Mouse (Mus musculus) embryonic facial prominence, embryonic 11.5 days (tissue): ENCODE measurements at regions not wholly inside any gene's neighbourhood (a gene's known extent, or its start where the extent isn't known, plus 50 kb on each side); places are given as distances from the start of the nearest gene placed in this dataset.
A peak's percentile ranks its signal among the peaks of the same experiment; 100 is the strongest.
"Not testable (repeated sequence)": the region's sequence is repeated elsewhere in the genome, so short reads cannot be mapped to it uniquely, and the experiment has no call there.

Experiments
- ATAC-seq: fragments of 200-750 bp; cut with Nextera tagmentation; replicated peaks from 2 replicates; pipeline ENCODE4 v1.8.0; 2017; ENCODE audit warnings: low read depth; ENCODE audit not compliant: insufficient number of reproducible peaks, low FRiP score, low TSS enrichment
- DNase-seq: peaks from one replicate; pipeline ENCODE4 v3.0.0-alpha.2; 2015; ENCODE audit warnings: low spot score
- H3K27ac ChIP-seq: fragments of 300-500 bp; sonication (generic); replicated peaks from 2 replicates; pipeline ENCODE4 v1.5.1; 2014; ENCODE audit warnings: mild to moderate bottlenecking, low read depth, low read length, control low read depth
- H3K27me3 ChIP-seq: fragments of 300-500 bp; sonication (generic); 2 replicates; pipeline ENCODE4 v1.6.1; 2014; ENCODE audit warnings: mild to moderate bottlenecking, low read length, moderate library complexity, mixed read lengths; ENCODE audit not compliant: control insufficient read depth, insufficient read depth
- H3K36me3 ChIP-seq: fragments of 300-500 bp; sonication (generic); replicated peaks from 2 replicates; pipeline ENCODE4 v1.6.1; 2014; ENCODE audit warnings: low read depth, mild to moderate bottlenecking, low read length, moderate library complexity, mixed read lengths; ENCODE audit not compliant: control insufficient read depth, insufficient read depth
- H3K4me1 ChIP-seq: fragments of 300-500 bp; sonication (generic); 2 replicates; pipeline ENCODE4 v1.6.1; 2014; ENCODE audit warnings: low read length, mixed read lengths; ENCODE audit not compliant: control insufficient read depth, insufficient read depth
- H3K4me2 ChIP-seq: fragments of 300-500 bp; sonication (generic); 2 replicates; pipeline ENCODE4 v1.6.1; 2014; ENCODE audit warnings: low read depth, mild to moderate bottlenecking, control low read depth, low read length, moderate library complexity
- H3K4me3 ChIP-seq: fragments of 300-500 bp; sonication (generic); 2 replicates; pipeline ENCODE4 v1.5.1; 2014; ENCODE audit warnings: low read depth, low read length, control low read depth
- H3K9ac ChIP-seq: fragments of 300-500 bp; sonication (generic); replicated peaks from 2 replicates; pipeline ENCODE4 v1.6.1; 2014; ENCODE audit warnings: mild to moderate bottlenecking, control low read depth, low read length
- H3K9me3 ChIP-seq: fragments of 300-500 bp; sonication (generic); replicated peaks from 2 replicates; pipeline ENCODE4 v1.6.1; 2016; ENCODE audit warnings: mild to moderate bottlenecking, low read length, inconsistent platforms, mixed read lengths; ENCODE audit not compliant: control insufficient read depth
- WGBS: fragments of 180-500 bp; shearing (Covaris S2); extraction: QIAGEN DNeasy Blood & Tissue Kit; methylation state at CpG from one replicate; pipeline ENCODE4 v1.1.7; 2014; 5-methylcytosine and 5-hydroxymethylcytosine counted together

DNA sequence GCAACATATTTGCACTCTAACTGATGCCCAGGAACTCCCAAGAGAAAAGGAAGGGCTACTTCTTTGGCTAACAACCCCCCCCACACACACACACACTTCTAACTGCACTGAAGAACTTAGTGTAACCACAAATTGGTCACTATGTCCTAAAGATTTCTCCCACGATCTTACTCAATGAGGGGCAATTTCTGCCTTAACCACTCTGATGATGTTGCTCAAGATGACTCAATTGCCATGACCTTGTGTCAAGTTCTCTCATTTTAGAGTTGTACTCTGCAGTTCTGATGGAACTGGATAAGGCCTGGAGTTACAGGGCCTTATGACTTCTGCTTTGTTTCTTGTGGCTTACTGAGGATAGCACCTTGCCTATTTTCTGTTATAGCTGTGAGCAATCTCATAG is 81.7 kb downstream of the Sem1 start:
- H3K9ac ChIP-seq, result no peak overlapping the region
- H3K27me3 ChIP-seq, result no peaks in the 10 kb centered on the region
- no peaks in the 10 kb centered on the region for H3K4me1 ChIP-seq
- no peak overlapping the region for H3K27ac ChIP-seq
- DNase-seq (no peak), ATAC-seq (no peak)
- H3K36me3 ChIP-seq, result no peaks in the 10 kb centered on the region
- WGBS, result 70% methylated on average over 1 of the region's 1 CpGs
- no peak overlapping the region for H3K4me3 ChIP-seq
- H3K9me3 ChIP-seq, result no peaks in the 10 kb centered on the region
- H3K4me2 ChIP-seq, result no peak overlapping the region

GRCm38 (mm10) chr6:6496336-6496735 is 82.1 kb downstream of the Sem1 start:
- Histone ChIP-seq H3K4me3 (no peak overlapping the region), H3K27me3 (no peaks in the 10 kb centered on the region), H3K9ac (no peak overlapping the region), H3K9me3 (no peaks in the 10 kb centered on the region), H3K36me3 (no peaks in the 10 kb centered on the region), H3K27ac (no peak overlapping the region), H3K4me2 (no peak overlapping the region), H3K4me1 (no peaks in the 10 kb centered on the region)
- 89% methylated on average over 4 of the region's 4 CpGs for WGBS
- ATAC-seq (no peak), DNase-seq (no peak)

GRCm38 (mm10) chr6:6488191-6488590 is 90.3 kb downstream of the Sem1 start:
- Histone ChIP-seq H3K4me3 (no peak overlapping the region), H3K4me2 (no peak overlapping the region)
- 85% methylated on average over 4 of the region's 4 CpGs for WGBS

DNA sequence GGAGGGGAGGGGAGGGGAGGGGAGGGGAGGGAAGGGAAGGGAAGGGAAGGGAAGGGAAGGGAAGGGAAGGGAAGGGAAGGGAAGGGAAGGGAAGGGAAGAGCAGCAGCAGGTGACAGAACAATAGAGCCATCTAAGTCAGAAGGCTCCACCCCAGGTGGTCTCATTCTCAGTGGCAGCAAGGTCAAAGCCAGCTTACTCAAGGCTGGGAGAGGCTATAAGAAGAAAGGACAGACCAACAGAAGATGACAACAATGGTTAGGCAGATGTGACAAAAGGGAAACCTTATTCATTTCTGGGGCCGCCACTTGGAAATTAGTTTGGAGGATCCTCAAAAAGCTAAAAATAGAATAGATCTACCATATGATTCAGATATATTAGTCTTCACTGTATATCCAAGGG is 96.9 kb downstream of the Sem1 start:
- not testable (repeated sequence) for H3K27me3 ChIP-seq, H3K27ac ChIP-seq, H3K9me3 ChIP-seq, H3K4me1 ChIP-seq, ATAC-seq, H3K4me2 ChIP-seq, H3K4me3 ChIP-seq, H3K36me3 ChIP-seq, H3K9ac ChIP-seq, DNase-seq
- 83% methylated on average over 1 of the region's 1 CpGs for WGBS

More at GRCm38 (mm10) chr6:6488191-6488590, 90.3 kb downstream of the Sem1 start:
- Histone ChIP-seq H3K27ac (no peak overlapping the region), H3K36me3 (no peaks in the 10 kb centered on the region), H3K9me3 (no peaks in the 10 kb centered on the region), H3K4me1 (no peaks in the 10 kb centered on the region), H3K9ac (no peak overlapping the region), H3K27me3 (no peaks in the 10 kb centered on the region)
- ATAC-seq (no peak), DNase-seq (no peak)

GRCm38 (mm10) chr6:6470397-6470796 is 108.1 kb downstream of the Sem1 start:
- WGBS, result 42% methylated on average over 8 of the region's 8 CpGs
- H3K27me3 ChIP-seq, result no peaks in the 10 kb centered on the region
- H3K4me2 ChIP-seq, result no peak overlapping the region
- no peak overlapping the region for H3K4me3 ChIP-seq
- H3K27ac ChIP-seq, result no peak overlapping the region
- ATAC-seq, result no peak
- no peak overlapping the region for H3K9ac ChIP-seq
- H3K4me1 ChIP-seq, result no peaks in the 10 kb centered on the region
- no peaks in the 10 kb centered on the region for H3K9me3 ChIP-seq
- peak; percentile 49 for DNase-seq
- H3K36me3 ChIP-seq, result no peaks in the 10 kb centered on the region

- H3K27me3 ChIP-seq, result no peaks in the 10 kb centered on the region
- 26% methylated on average over 1 of the region's 1 CpGs for WGBS
- H3K9me3 ChIP-seq, result no peaks in the 10 kb centered on the region
- 0 out of 2 replicates have a peak, but pooled peaks cover 3% of the 10 kb centered on the region for H3K4me1 ChIP-seq
- no peak overlapping the region for H3K27ac ChIP-seq
- H3K9ac ChIP-seq, result no peak overlapping the region
- H3K4me3 ChIP-seq, result no peak overlapping the region
- no peak for DNase-seq
- H3K36me3 ChIP-seq, result no peaks in the 10 kb centered on the region
- no peak for ATAC-seq
- no peak overlapping the region for H3K4me2 ChIP-seq
These were observed 110.9 kb downstream of the Sem1 start for GRCm38 (mm10) chr6:6467526-6467925.

GRCm38 (mm10) chr6:6466231-6466630 is 112.2 kb downstream of the Sem1 start:
- peak; percentile 62 for DNase-seq
- Histone ChIP-seq H3K9me3 (no peaks in the 10 kb centered on the region), H3K4me3 (no peak overlapping the region), H3K27me3 (no peaks in the 10 kb centered on the region), H3K27ac (no peak overlapping the region), H3K4me2 (no peak overlapping the region), H3K4me1 (0 out of 2 replicates have a peak, but pooled peaks cover 3% of the 10 kb centered on the region), H3K9ac (no peak overlapping the region), H3K36me3 (no peaks in the 10 kb centered on the region)
- WGBS, result 22% methylated on average over 2 of the region's 2 CpGs
- ATAC-seq, result no peak

- H3K9me3 ChIP-seq, result no peaks in the 10 kb centered on the region
- no peak overlapping the region for H3K9ac ChIP-seq
- no peak overlapping the region for H3K4me2 ChIP-seq
- H3K27me3 ChIP-seq, result no peaks in the 10 kb centered on the region
- no peaks in the 10 kb centered on the region for H3K36me3 ChIP-seq
- 0 out of 2 replicates have a peak, but pooled peaks cover 3% of the 10 kb centered on the region for H3K4me1 ChIP-seq
- ATAC-seq (peak; percentile 65; the same call in 1 of the 2 replicates), DNase-seq (peak; percentile 61)
- H3K27ac ChIP-seq, result no peak overlapping the region
- 9% methylated on average over 7 of the region's 7 CpGs for WGBS
- H3K4me3 ChIP-seq, result no peak overlapping the region
These were observed 114.5 kb downstream of the Sem1 start for GRCm38 (mm10) chr6:6463807-6464470.
